Comparison of ENCODE assay signal across 18 mouse cellular contexts in genomic region chr15:94480792-94481191, GRCm38 (mm10). TPM values are rescaled to one million over a fixed set of nuclear protein-coding genes. Genes with fewer than 3 reads are reported as not detected.
"Had no signal": no experiment of that assay in that cellular context is flagged by ENCODE, and none has a peak within 500 bp of the region (broad histone marks: within the 10 kb centered on the region; RNA-seq: fewer than 3 reads in every experiment).

No protein-coding gene starts in this region.

- H3K4me2 ChIP-seq: lung, embryonic 14.5 days; midbrain, embryonic 11.5 days; midbrain, embryonic 13.5 days; midbrain, embryonic 15.5 days; neural tube, embryonic 12.5 days; stomach, embryonic 15.5 days had no signal

- H3K9me3 ChIP-seq: midbrain, embryonic 13.5 days; midbrain, embryonic 15.5 days; neural tube, embryonic 12.5 days; stomach, embryonic 15.5 days had no signal

- H3K27me3 ChIP-seq: midbrain, embryonic 13.5 days; midbrain, embryonic 15.5 days; neural tube, embryonic 12.5 days; stomach, embryonic 15.5 days had no signal

- H3K4me3 ChIP-seq: midbrain, embryonic 13.5 days; midbrain, embryonic 15.5 days; neural tube, embryonic 12.5 days; stomach, embryonic 15.5 days had no signal

- H3K9ac ChIP-seq: lung, embryonic 14.5 days; midbrain, embryonic 13.5 days; midbrain, embryonic 15.5 days; neural tube, embryonic 12.5 days; stomach, embryonic 15.5 days had no signal

- ATAC-seq: midbrain, embryonic 13.5 days; midbrain, embryonic 15.5 days had no signal

- DNase-seq: lung, adult 18-20 months; lung, embryonic 14.5 days; lung, postnatal 10 days; lung, postnatal 36 days; right cerebral cortex, postnatal 14 days; thymus, adult 2 months; thymus, postnatal 25 days; thymus, postnatal 4 days had no signal

- H3K4me1 ChIP-seq: neural tube, embryonic 12.5 days; stomach, embryonic 15.5 days had no signal

- H3K27ac ChIP-seq: macrophage; midbrain, embryonic 13.5 days; midbrain, embryonic 15.5 days; neural tube, embryonic 12.5 days; stomach, embryonic 15.5 days; stomach, postnatal 0 days had no signal

- H3K36me3 ChIP-seq: midbrain, embryonic 13.5 days; midbrain, embryonic 15.5 days; neural tube, embryonic 12.5 days; stomach, embryonic 15.5 days had no signal

RNA-seq across cellular contexts. Expression of gene Adamts20, which starts 15.6 kb away (rescaled TPM):
- total RNA-seq: megakaryocyte, adult 5-6 weeks; monocyte, adult 5-6 weeks; neutrophil, adult 5-6 weeks had no signal
- polyA plus RNA-seq: macrophage had no signal
